Mouse (Mus musculus): ENCODE measurements around the gene Ptprn2.

The Ptprn2 gene

GRCm38 (mm10) chr12:117169670-117170069 is 684.1 kb downstream of the Ptprn2 start:
- CTCF ChIA-PET: no interaction called here

- CTCF ChIA-PET: no interaction called here
Measured at GRCm38 (mm10) chr12:117172529-117172884, 687.0 kb downstream of the Ptprn2 start.

GRCm38 (mm10) chr12:117172885-117173529 is 687.5 kb downstream of the Ptprn2 start:
- CTCF ChIA-PET: no interaction called here

- CTCF ChIA-PET: no interaction called here
Measured at GRCm38 (mm10) chr12:117174189-117174588, 688.7 kb downstream of the Ptprn2 start.

- CTCF ChIA-PET: no interaction called here
Measured at GRCm38 (mm10) chr12:117175072-117175681, 689.7 kb downstream of the Ptprn2 start.

- CTCF ChIA-PET: no interaction called here
Measured at GRCm38 (mm10) chr12:117176259-117176823, 690.8 kb downstream of the Ptprn2 start.

- CTCF ChIA-PET: interaction anchor here (0.8 kb wide), 1 partner anchor 73 kb away, joined by 4 read pairs; no protein-coding TSS in a partner anchor
Measured at GRCm38 (mm10) chr12:117187167-117187566, 701.6 kb downstream of the Ptprn2 start.

- CTCF ChIA-PET: no interaction called here
Measured at GRCm38 (mm10) chr12:117192001-117192400, 706.5 kb downstream of the Ptprn2 start.

- CTCF ChIA-PET: no interaction called here
Measured at GRCm38 (mm10) chr12:117196721-117197425, 711.4 kb downstream of the Ptprn2 start.

GRCm38 (mm10) chr12:117198093-117198492 is 712.6 kb downstream of the Ptprn2 start:
- CTCF ChIA-PET: no interaction called here

GRCm38 (mm10) chr12:117200117-117200516 is 714.6 kb downstream of the Ptprn2 start:
- CTCF ChIA-PET: no interaction called here

GRCm38 (mm10) chr12:117200590-117200989 is 715.1 kb downstream of the Ptprn2 start:
- CTCF ChIA-PET: no interaction called here

GRCm38 (mm10) chr12:117203506-117203905 is 718.0 kb downstream of the Ptprn2 start:
- CTCF ChIA-PET: no interaction called here

- CTCF ChIA-PET: no interaction called here
Measured at GRCm38 (mm10) chr12:117204905-117205304, 719.4 kb downstream of the Ptprn2 start.

- CTCF ChIA-PET: no interaction called here
Measured at GRCm38 (mm10) chr12:117207421-117208120, 722.1 kb downstream of the Ptprn2 start.

GRCm38 (mm10) chr12:117210467-117210866 is 724.9 kb downstream of the Ptprn2 start:
- CTCF ChIA-PET: no interaction called here

- CTCF ChIA-PET: no interaction called here
Measured at GRCm38 (mm10) chr12:117213531-117213930, 728.0 kb downstream of the Ptprn2 start.

- CTCF ChIA-PET: no interaction called here
Measured at GRCm38 (mm10) chr12:117214272-117214671, 728.8 kb downstream of the Ptprn2 start.

- CTCF ChIA-PET: no interaction called here
Measured at GRCm38 (mm10) chr12:117214919-117215318, 729.4 kb downstream of the Ptprn2 start.

GRCm38 (mm10) chr12:117221909-117222308 is 736.4 kb downstream of the Ptprn2 start:
- CTCF ChIA-PET: no interaction called here

GRCm38 (mm10) chr12:117224036-117224435 is 738.5 kb downstream of the Ptprn2 start:
- CTCF ChIA-PET: no interaction called here

GRCm38 (mm10) chr12:117227236-117227635 is 741.7 kb downstream of the Ptprn2 start:
- CTCF ChIA-PET: no interaction called here
